8 mouse cellular contexts compared by ENCODE assay signal in the genomic region with DNA sequence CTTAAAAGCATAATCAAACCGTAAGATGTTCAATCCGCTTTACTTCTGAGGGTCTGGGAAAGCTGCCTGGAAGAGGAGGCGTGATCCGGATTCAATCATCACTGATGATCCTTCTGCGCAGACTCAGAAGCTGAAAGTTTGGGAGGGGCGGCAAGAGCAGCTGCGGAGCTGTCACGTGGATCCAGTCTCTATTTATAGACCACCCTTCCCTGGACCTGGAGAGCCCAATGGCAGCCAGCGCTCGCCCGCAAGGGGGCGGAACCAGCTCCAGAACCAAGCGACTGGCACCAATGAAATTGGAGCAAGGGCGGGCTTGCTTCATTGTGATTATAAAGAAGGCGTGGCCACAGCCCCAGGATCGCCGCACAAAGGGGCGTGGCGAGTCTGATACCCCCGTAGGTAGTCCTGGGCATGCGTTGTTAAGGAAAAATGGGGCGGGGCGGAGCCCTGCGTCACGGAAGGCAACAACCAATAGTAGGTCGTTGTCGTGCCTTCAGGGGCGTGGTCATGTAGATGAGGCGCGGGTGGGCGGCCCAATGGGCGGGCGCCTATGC. TPM values are rescaled to one million over a fixed set of nuclear protein-coding genes. Genes with fewer than 3 reads are reported as not detected.
DNase-seq lines count a peak whose midpoint lies in the region; ATAC-seq and TF ChIP-seq lines count a peak whose summit lies in the region.

No protein-coding gene starts in this region.

- peak overlapping the region; percentile 89 for H3K4me2 ChIP-seq in embryonic facial prominence, embryonic 15.5 days (replicated peaks)
- H3K4me2 ChIP-seq in limb, embryonic 14.5 days (replicated peaks; ENCODE audit: low read depth, low read length, severe bottlenecking) = peak overlapping the region; percentile 80
- H3K4me2 ChIP-seq in midbrain, postnatal 0 days (ENCODE audit: low read depth, low read length, poor library complexity, severe bottlenecking) = peak overlapping the region; percentile 60

- no peaks in the 10 kb centered on the region for H3K27me3 ChIP-seq in embryonic facial prominence, embryonic 15.5 days
- no peaks in the 10 kb centered on the region for H3K27me3 ChIP-seq in limb, embryonic 14.5 days (ENCODE audit: control insufficient read depth, insufficient read depth, low read length)
- no peaks in the 10 kb centered on the region for H3K27me3 ChIP-seq in midbrain, postnatal 0 days (ENCODE audit: insufficient read depth, low read length)

- peak; percentile 97 for ATAC-seq in embryonic facial prominence, embryonic 15.5 days (ENCODE audit: insufficient number of reproducible peaks, low FRiP score, low TSS enrichment, low read depth)
- ATAC-seq in limb, embryonic 14.5 days (ENCODE audit: low FRiP score, low read depth) = peak; percentile 96
- ATAC-seq in midbrain, postnatal 0 days (ENCODE audit: low FRiP score) = peak; percentile 97

- 0 out of 2 replicates have a peak, but pooled peaks have one; percentile 5 for TF ChIP-seq POLR2A in bone marrow, adult 2 months (IDR thresholded peaks at IDR 0.05; ENCODE audit: borderline replicate concordance, control insufficient read depth, low read depth, low read length)
- TF ChIP-seq POLR2A in limb, embryonic 14.5 days (IDR thresholded peaks at IDR 0.05; ENCODE audit: borderline replicate concordance, extremely low read depth, insufficient read depth, insufficient read length) = no peak

- peaks cover 22% of the 10 kb centered on the region for H3K36me3 ChIP-seq in embryonic facial prominence, embryonic 15.5 days
- H3K36me3 ChIP-seq in limb, embryonic 14.5 days (ENCODE audit: control insufficient read depth, insufficient read depth, low read length) = peaks cover 36% of the 10 kb centered on the region
- H3K36me3 ChIP-seq in midbrain, postnatal 0 days (ENCODE audit: insufficient read depth, low read length) = peaks cover 3% of the 10 kb centered on the region; the same call in 1 of the 2 replicates

- H3K27ac ChIP-seq in bone marrow, adult 2 months (ENCODE audit: control insufficient read depth, insufficient read depth, low read depth, low read length, poor library complexity) = no peak overlapping the region
- peak overlapping the region; percentile 96 for H3K27ac ChIP-seq in embryonic facial prominence, embryonic 15.5 days (replicated peaks)
- peak overlapping the region; percentile 86 for H3K27ac ChIP-seq in limb, embryonic 14.5 days (replicated peaks; ENCODE audit: low read depth, low read length)
- peak overlapping the region; percentile 84 for H3K27ac ChIP-seq in midbrain, postnatal 0 days (ENCODE audit: low read depth, low read length)

- WGBS in bone marrow, adult 2 months = under 1% methylated on average over 33 of the region's 33 CpGs
- under 1% methylated on average over 33 of the region's 33 CpGs for WGBS in embryonic facial prominence, embryonic 15.5 days
- WGBS in limb, embryonic 14.5 days = under 1% methylated on average over 33 of the region's 33 CpGs
- 1% methylated on average over 32 of the region's 33 CpGs for WGBS in midbrain, postnatal 0 days

- H3K9me3 ChIP-seq in embryonic facial prominence, embryonic 15.5 days (replicated peaks) = no peaks in the 10 kb centered on the region
- no peaks in the 10 kb centered on the region for H3K9me3 ChIP-seq in limb, embryonic 14.5 days (ENCODE audit: control insufficient read depth, low read length)
- H3K9me3 ChIP-seq in midbrain, postnatal 0 days (ENCODE audit: low read length) = no peaks in the 10 kb centered on the region

- H3K9ac ChIP-seq in embryonic facial prominence, embryonic 15.5 days = no peak overlapping the region
- 0 out of 2 replicates have a peak overlapping the region, but pooled peaks have one; percentile 77 for H3K9ac ChIP-seq in limb, embryonic 14.5 days (ENCODE audit: low read depth, low read length, severe bottlenecking)
- H3K9ac ChIP-seq in midbrain, postnatal 0 days (replicated peaks; ENCODE audit: low read length, poor library complexity, severe bottlenecking) = peak overlapping the region; percentile 95

- peak overlapping the region; percentile 51 for H3K4me3 ChIP-seq in bone marrow, adult 2 months (replicated peaks; ENCODE audit: control insufficient read depth, low read depth, low read length)
- peak overlapping the region; percentile 87 for H3K4me3 ChIP-seq in embryonic facial prominence, embryonic 15.5 days (replicated peaks)
- H3K4me3 ChIP-seq in limb, embryonic 14.5 days (replicated peaks; ENCODE audit: low read length) = peak overlapping the region; percentile 87
- H3K4me3 ChIP-seq in midbrain, postnatal 0 days (ENCODE audit: low read depth, low read length) = peak overlapping the region; percentile 85

- TF ChIP-seq CTCF in bone marrow, adult 2 months (IDR thresholded peaks at IDR 0.05; ENCODE audit: control insufficient read depth, insufficient read depth, low read length) = no peak
- peak; percentile 68 for TF ChIP-seq CTCF in midbrain, postnatal 0 days (IDR thresholded peaks at IDR 0.05)

- DNase-seq in 416B (ENCODE audit: low read depth) = peak; percentile 100
- peak; percentile 100 for DNase-seq in heart, adult 8-10 months (ENCODE audit: low spot score)
- peak; percentile 100 for DNase-seq in kidney, adult 9 months
- peak; percentile 100 for DNase-seq in limb, embryonic 14.5 days (ENCODE audit: low spot score)
- DNase-seq in midbrain, postnatal 0 days (ENCODE audit: low spot score) = peak; percentile 100
- peak; percentile 96 for DNase-seq in spleen, postnatal 14 days (ENCODE audit: low spot score in 2 of 2)

- H3K4me1 ChIP-seq in bone marrow, adult 2 months (ENCODE audit: control insufficient read depth, insufficient read depth, low read length) = peaks cover 2% of the 10 kb centered on the region
- peaks cover 27% of the 10 kb centered on the region for H3K4me1 ChIP-seq in embryonic facial prominence, embryonic 15.5 days
- peaks cover 8% of the 10 kb centered on the region; the same call in 1 of the 2 replicates for H3K4me1 ChIP-seq in limb, embryonic 14.5 days (ENCODE audit: control insufficient read depth, insufficient read depth, low read length)
- peaks cover 6% of the 10 kb centered on the region for H3K4me1 ChIP-seq in midbrain, postnatal 0 days (ENCODE audit: insufficient read depth, low read length)

RNA-seq across cellular contexts. Expression of a gene that starts 0.3 kb away (rescaled TPM):
- 0.54 and 1.7 TPM in 2 replicates for polyA plus RNA-seq in bone marrow, adult 2 months (2011; ENCODE audit: insufficient read depth, insufficient read length, low replicate concordance, missing spikeins)
- 5.4 and 6.3 TPM in 2 replicates for polyA plus RNA-seq in embryonic facial prominence, embryonic 15.5 days (2015; fragmentation: Nextera tagmentation; extraction: Ambion mirVana)
- total RNA-seq in heart, adult 8-10 months (2022) = 1 to 10 TPM; 8.0 to 9.5 (median 8.6) TPM
- polyA plus RNA-seq in limb, embryonic 14.5 days (2012; rRNA removed) = 64.3 and 89.3 TPM in 2 replicates
- polyA plus RNA-seq in limb, embryonic 14.5 days (2014; fragmentation: Nextera tagmentation; extraction: Ambion mirVana) = 11.5 and 13.7 TPM in 2 replicates
- total RNA-seq in midbrain, postnatal 0 days (2014; rRNA removed) = 86.0 and 107 TPM in 2 replicates
- polyA plus RNA-seq in midbrain, postnatal 0 days (2015; fragmentation: Nextera tagmentation; extraction: Ambion mirVana) = 7.5 and 7.7 TPM in 2 replicates

RNA-seq across cellular contexts. Expression of a gene that starts 16.8 kb away (rescaled TPM):
- not detected in 2 replicates for polyA plus RNA-seq in bone marrow, adult 2 months (2011; ENCODE audit: insufficient read depth, insufficient read length, low replicate concordance, missing spikeins)
- 27.8 and 36.3 TPM in 2 replicates for polyA plus RNA-seq in embryonic facial prominence, embryonic 15.5 days (2015; fragmentation: Nextera tagmentation; extraction: Ambion mirVana)
- 1 to 10 TPM; 1.0 to 1.5 (median 1.1) TPM for total RNA-seq in heart, adult 8-10 months (2022)
- polyA plus RNA-seq in limb, embryonic 14.5 days (2012; rRNA removed) = 63.3 and 92.7 TPM in 2 replicates
- polyA plus RNA-seq in limb, embryonic 14.5 days (2014; fragmentation: Nextera tagmentation; extraction: Ambion mirVana) = 17.8 and 21.1 TPM in 2 replicates
- total RNA-seq in midbrain, postnatal 0 days (2014; rRNA removed) = 1.9 and 5.2 TPM in 2 replicates
- polyA plus RNA-seq in midbrain, postnatal 0 days (2015; fragmentation: Nextera tagmentation; extraction: Ambion mirVana) = 12.3 and 15.9 TPM in 2 replicates

RNA-seq across cellular contexts. Expression of a gene that starts 31.5 kb away (rescaled TPM):
- 8.3 and 13.0 TPM in 2 replicates for polyA plus RNA-seq in bone marrow, adult 2 months (2011; ENCODE audit: insufficient read depth, insufficient read length, low replicate concordance, missing spikeins)
- 2.5 and 3.1 TPM in 2 replicates for polyA plus RNA-seq in embryonic facial prominence, embryonic 15.5 days (2015; fragmentation: Nextera tagmentation; extraction: Ambion mirVana)
- total RNA-seq in heart, adult 8-10 months (2022) = 1 to 10 TPM; 1.9 to 3.5 (median 3.1) TPM
- 3.6 and 4.1 TPM in 2 replicates for polyA plus RNA-seq in limb, embryonic 14.5 days (2012; rRNA removed)
- 2.3 and 2.8 TPM in 2 replicates for polyA plus RNA-seq in limb, embryonic 14.5 days (2014; fragmentation: Nextera tagmentation; extraction: Ambion mirVana)
- 0.11 and 0.14 TPM in 2 replicates for total RNA-seq in midbrain, postnatal 0 days (2014; rRNA removed)
- 0.11 TPM in 1 of 2 replicates, not detected in the other for polyA plus RNA-seq in midbrain, postnatal 0 days (2015; fragmentation: Nextera tagmentation; extraction: Ambion mirVana)

RNA-seq across cellular contexts. Expression of a gene that starts 32.1 kb away (rescaled TPM):
- polyA plus RNA-seq in bone marrow, adult 2 months (2011; ENCODE audit: insufficient read depth, insufficient read length, low replicate concordance, missing spikeins) = 22.7 and 34.2 TPM in 2 replicates
- 22.1 and 23.0 TPM in 2 replicates for polyA plus RNA-seq in embryonic facial prominence, embryonic 15.5 days (2015; fragmentation: Nextera tagmentation; extraction: Ambion mirVana)
- total RNA-seq in heart, adult 8-10 months (2022) = 10 to 100 TPM; 13.1 to 16.7 (median 14.8) TPM
- polyA plus RNA-seq in limb, embryonic 14.5 days (2012; rRNA removed) = 35.9 and 48.9 TPM in 2 replicates
- polyA plus RNA-seq in limb, embryonic 14.5 days (2014; fragmentation: Nextera tagmentation; extraction: Ambion mirVana) = 19.2 and 22.1 TPM in 2 replicates
- total RNA-seq in midbrain, postnatal 0 days (2014; rRNA removed) = 3.2 and 4.9 TPM in 2 replicates
- 3.9 TPM in 2 replicates for polyA plus RNA-seq in midbrain, postnatal 0 days (2015; fragmentation: Nextera tagmentation; extraction: Ambion mirVana)

RNA-seq across cellular contexts. Expression of a gene that starts 49.1 kb away (rescaled TPM):
- 307 and 376 TPM in 2 replicates for polyA plus RNA-seq in bone marrow, adult 2 months (2011; ENCODE audit: insufficient read depth, insufficient read length, low replicate concordance, missing spikeins)
- polyA plus RNA-seq in embryonic facial prominence, embryonic 15.5 days (2015; fragmentation: Nextera tagmentation; extraction: Ambion mirVana) = 117 and 138 TPM in 2 replicates
- total RNA-seq in heart, adult 8-10 months (2022) = 100 to 1,000 TPM; 153 to 208 (median 191) TPM
- 281 and 320 TPM in 2 replicates for polyA plus RNA-seq in limb, embryonic 14.5 days (2012; rRNA removed)
- 156 and 164 TPM in 2 replicates for polyA plus RNA-seq in limb, embryonic 14.5 days (2014; fragmentation: Nextera tagmentation; extraction: Ambion mirVana)
- total RNA-seq in midbrain, postnatal 0 days (2014; rRNA removed) = 1,835 and 1,985 TPM in 2 replicates
- 467 and 471 TPM in 2 replicates for polyA plus RNA-seq in midbrain, postnatal 0 days (2015; fragmentation: Nextera tagmentation; extraction: Ambion mirVana)
